Mouse (Mus musculus) c-Kit-positive CD71-negative TER-119-negative erythroid progenitor cells, embryonic 14.5 days (primary cell): ENCODE data around the gene Gm17428.
A peak's percentile ranks its signal among the peaks of the same experiment; 100 is the strongest.
"Not testable (repeated sequence)": the region's sequence is repeated elsewhere in the genome, so short reads cannot be mapped to it uniquely, and the experiment has no call there.

Experiments
- DNase-seq: peaks from one replicate; pipeline ENCODE4 v3.0.0-alpha.2; 2013; ENCODE audit warnings: low read depth

Gene Gm17428

DNA sequence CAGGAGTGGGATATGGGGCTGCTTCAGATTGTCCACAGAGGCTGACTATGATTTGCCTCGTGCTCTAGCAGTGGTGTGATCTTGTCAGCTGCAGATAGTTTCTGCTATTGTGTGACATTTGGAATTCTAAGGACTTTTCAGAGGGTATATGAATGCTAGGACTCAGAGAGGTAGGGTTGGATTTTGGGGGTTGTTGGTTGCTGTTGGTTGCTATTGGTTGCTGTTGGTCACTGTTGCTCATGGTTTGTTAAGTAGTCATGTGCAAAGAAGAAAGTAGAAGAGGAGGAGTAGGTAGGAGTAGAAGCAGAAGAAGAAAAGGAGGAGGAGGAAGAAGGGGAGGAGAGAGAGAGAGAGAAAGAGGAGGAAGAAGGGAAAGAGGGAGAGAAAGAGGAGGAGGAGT, at the start of gene Gm17428:
Gm17428 (plus strand) TSS at position 301 of the 400 bp plus-strand sequence.
- DNase-seq = no peak

DNA sequence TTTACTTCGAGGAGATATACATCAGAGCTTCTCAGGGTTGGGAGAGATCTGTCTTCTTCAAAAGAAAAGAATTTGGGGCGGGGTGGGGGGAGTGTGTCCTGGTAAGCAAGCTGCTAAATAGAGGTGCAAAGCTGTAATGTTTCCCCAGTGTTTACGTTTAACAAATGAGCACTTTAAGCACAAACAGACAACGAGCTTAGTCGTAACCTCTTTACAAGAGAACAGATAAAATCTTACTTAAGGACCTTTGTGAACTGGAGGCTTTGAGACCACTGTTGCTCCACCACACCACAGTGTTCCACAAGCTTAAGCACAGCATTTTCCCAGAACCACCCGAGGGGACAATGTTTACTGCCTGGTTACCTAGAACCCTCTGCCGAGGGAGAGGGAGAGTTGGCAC, 49.4 kb upstream of the Gm17428 start:
- no peak for DNase-seq

DNA sequence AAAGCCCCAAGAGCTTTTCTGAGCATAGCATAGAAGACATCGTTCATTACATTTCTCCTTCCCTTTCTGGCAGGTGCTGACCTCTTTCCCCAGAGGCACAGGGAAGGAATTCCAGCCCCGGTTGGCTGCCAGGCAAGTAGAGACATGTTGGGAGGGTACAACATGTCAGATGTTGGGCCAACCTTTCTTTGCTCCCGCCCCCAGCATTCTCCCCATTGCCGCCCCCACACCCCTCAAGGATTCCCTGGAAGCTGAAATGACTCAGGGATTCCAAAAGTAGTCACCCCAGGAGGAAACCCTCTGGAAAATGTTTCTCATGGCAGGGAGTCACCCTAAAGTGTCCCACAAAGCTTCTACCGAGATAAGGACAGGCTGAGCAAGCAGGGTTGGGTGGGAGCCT, 46.9 kb upstream of the Gm17428 start:
- no peak for DNase-seq

DNA sequence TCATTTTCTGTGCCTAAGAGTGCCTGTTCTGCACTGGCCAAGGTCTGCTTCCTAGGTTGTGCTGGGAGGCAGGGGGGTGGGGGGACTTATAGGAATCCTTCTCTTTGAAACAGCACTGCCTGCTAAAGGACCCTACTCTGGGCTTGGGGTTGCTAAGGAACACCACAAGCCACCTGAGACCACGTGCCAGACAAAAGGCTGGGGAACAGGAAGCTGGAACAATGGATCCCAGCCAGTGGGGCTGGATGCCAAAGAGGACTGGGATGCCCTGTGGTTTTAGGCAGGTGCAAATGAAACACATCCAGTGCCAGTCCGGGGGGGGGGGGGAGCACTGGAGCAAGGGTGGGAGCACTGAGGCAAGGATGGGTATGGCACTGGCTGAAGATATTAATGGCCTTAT, 46.3 kb upstream of the Gm17428 start:
- no peak for DNase-seq

DNA sequence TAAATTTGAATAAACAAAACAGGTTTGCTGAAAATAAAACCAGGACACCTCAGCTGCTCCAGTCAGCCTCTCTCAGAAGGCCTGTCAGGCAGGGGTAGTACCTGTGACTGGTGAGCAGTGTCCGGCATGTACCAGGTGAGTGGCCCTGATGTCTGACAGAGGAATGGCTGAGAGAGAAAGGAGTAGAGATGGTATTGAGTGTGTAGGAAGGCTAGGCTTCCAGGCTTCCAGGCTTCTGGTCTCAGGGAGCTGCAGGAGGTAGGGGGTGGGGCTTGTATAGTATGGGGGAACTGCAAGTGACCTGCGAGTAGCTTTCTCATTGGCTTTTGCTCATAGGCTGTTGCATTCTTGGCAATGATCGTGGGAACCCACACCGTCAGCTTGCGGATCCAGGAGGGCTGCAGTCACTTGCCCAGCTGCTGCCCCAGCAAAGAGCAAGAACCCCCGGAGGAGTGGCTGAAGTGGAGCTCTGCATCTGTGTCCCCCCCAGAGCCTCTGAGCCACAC, 44.0 kb upstream of the Gm17428 start, which contains the start of gene Il25:
Il25 (plus strand) TSS at position 51 of the 506 bp plus-strand sequence.
- DNase-seq = no peak

DNA sequence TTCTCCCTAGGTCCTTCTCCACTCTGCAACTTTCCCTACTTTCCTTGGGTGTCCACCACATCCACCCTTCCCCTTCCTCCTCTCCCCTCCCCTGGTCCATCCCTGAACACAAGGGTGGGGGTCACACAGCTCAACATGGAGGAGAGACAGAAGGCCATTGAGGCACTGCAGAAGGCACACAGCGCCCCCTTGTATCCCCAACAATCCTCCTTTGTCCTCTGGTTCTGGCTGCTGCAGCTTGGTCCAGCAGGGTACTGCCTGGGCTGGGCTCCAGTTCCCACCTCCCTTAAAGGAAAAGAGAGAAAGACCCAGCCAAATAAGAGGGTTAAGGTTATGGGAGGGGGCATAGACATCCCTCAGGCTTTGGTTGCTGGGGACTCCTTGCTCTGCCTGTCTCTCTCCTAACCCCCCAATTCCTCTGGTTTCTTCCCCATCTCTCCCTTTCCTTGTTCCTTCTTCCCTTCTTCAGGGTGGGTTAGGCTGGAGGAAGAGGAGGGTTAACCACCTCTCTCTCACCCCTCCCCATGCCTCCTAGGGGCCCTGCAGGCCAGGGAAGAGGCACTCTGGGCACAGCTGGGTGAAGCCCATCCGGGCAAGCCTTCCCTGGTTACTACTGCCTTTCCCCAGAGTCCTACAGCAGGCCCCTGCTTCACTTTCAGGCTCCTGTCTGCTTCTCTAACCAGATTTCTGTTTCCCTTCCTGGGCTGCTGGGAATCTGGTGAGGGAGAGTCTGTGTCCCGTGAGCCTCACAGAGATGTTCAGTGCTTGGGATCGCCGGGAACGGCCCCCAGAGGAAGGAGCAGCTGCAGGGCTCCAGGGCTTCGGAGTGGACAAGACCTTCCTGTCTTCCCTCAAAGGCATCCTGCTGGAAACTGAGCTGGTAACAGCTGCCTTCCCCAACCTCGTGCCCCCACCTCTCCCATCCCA, 40.6 kb upstream of the Gm17428 start, which contains the start of gene Cmtm5:
Cmtm5 (plus strand) TSS at position 358 of the 927 bp plus-strand sequence.
- no peak for DNase-seq

DNA sequence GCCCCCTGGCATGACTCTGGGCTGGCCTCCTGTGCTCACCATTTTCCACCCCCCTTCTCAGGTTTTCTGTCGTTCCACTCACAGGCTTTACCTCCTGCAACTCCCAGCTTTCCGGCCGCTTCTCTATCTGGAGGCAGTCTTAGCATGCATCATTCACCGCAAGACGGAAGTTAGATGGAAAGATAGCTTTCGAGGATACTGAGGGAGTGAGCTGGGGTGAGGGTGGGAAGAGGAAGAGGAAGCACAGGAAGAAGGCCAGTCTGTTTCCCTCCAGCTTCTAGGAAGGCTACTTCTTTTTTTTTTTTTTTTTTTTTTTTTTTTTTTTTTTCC, 39.9 kb upstream of the Gm17428 start:
- DNase-seq = no peak

DNA sequence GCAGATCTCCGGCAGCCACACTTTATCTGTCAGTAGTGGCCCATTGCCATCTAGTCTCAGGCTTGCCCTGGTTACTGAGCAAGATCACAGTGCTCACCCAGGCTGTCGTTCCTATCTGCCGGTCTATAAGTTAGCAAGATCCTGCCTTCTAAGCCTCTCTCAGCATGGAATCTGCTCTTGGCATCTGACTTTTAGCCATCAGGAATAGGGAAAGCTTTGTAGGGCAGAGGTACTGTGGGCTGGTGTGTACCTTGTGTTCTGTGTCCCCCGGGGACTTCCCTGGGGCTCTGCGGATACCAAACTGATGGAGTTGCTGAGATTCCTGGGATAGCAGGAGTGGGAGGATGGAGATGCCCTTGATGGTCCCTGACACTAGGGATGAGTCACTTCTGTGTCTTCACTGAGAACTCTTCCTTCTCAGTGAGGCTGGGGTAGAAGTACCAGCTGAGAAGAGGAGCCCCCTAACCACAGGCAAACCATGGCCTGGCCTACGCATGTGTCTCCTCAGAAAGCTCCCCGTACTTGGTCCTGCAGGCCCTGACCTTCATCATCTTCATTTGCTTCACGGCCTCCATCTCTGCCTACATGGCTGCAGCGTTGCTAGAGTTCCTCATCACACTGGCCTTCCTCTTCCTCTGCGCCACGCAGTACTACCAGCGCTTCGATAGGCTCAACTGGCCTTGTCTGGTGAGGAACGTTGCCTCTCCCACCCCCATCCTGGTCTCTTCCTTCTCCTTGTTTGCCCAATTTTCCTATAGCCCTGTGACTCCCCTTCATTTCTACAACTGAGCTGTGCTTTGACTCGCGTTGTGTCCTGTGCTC, 39.2 kb upstream of the Gm17428 start:
- no peak for DNase-seq

DNA sequence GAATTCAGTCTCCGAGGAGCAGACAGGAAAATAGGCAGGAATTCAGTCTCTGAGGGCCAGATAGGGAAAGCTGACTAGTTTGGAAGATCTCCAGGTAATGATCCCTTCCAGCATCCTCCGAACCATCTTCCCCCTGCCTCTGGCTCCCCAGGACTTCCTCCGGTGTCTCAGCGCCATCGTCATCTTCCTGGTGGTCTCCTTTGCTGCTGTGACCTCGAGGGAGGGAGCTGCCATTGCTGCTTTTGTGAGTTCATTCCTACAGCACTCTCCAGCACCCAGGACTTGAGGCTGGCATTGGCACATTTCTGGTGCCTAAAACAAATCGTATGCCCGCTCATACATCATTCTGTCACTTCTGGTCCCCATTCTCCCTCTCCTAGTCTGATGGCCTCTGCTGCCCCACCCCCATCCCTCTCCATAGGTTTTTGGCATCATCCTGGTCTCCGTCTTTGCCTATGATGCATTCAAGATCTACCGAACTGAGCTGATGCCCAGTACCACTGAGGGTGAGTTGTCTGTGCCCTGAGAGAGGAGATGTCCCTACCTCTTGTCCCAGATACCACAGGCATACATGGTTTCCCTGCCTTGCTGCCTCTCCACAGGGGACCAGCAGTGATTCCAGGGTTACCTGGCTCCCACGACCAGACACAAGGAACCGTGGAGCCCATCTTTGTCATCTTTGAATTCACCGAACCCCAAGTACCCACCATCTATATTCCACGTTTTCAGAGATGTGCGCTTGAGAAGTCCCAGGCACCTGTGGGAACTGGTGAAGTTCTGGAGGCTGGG, 38.1 kb upstream of the Gm17428 start:
- no peak for DNase-seq

DNA sequence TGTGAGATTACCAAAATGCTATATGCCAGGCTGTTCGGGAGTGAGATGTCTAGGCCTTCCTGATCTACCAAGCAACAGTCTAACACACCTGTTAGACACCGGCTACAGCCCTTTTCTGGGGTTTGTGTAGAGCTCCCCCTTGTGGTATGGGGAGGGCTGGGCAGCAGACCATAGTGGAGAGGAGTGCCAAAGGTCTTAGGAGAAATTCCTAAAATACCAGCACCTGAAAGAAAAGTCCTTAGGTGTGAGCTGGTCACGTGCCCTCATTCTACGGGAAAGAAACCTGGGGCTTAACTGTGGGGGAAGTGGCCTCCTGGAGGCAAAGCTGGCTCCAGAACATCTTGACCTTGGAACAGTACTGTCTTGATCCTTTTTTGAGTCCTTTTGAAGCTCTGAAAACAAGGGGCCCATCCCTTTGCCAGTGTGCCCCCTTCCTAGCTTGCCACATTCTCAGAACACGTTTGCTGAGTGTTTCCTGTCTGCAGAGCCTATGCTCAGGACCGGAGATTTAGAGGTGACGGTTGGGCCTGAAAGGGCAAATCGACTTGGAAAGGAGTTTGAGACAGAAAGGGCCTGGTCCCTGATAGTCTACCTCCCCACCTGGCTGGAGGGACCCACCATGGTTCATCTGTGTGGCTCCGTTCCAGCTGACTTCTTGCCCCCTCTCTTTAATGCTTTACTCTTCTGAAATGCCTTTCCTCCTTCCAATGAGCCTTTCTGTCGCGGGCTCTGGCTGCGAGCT, 37.1 kb upstream of the Gm17428 start:
- peak; percentile 50 for DNase-seq

DNA sequence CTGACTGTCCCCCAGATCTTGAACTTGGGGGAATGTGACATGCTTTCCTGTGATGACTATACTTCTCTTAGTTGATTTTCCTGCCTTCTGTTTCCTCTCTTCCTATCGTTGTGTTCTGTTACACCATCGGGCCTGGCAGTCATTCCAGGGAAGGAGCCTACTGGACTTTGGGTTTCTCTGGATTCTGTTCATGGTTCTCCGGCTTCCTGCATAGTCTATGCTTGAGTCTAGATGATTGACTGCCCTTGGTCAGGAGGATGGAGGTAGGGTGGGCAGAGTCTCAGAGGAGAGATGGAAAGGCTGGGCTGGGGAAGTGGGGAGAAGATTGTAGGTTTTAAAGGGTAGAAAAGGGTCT, 36.6 kb upstream of the Gm17428 start:
- no peak for DNase-seq

DNA sequence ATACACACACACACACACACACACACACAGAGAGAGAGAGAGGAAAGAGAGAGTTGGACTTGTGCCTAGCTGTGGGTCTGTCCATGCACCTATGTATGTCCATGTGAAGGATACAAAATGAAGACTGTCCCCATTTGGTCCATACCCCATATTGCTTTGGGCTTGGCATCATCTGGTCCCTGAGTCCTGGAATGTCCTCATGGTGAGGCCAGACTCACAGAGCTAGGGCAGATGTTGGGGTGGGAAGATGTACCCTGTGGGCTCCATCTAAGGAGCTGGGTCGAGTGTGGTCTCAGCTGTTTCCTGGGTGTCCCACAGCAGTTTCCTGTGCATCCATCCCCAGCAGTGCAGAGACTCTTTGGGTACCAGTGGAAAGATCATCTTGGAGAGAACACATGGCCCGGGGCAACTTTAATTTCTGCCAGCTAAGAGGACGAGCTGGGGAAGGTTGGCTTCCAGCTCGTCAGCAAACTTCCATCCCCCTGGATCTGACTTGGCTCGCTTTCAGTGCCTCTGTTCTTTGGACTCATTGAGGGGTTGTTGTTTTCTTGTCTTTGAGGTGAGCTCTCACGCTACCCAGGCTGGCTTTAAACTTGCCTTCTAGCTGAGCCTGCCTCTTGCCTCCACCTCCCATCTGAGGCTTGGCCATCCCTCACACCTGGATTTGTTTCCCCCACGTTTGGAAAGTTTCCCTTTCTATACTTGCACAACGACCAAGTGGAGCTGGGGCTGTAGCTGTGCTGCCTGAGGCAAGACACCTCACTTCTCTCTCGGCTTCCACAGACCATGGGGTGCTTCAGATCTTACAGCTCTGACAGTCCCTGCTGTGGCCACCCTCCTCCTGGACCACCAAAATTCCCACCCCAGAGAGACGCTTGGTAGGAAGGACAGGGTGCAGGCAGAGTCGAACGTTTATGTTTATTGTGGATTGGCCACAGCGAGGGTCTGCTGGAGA, 35.4 kb upstream of the Gm17428 start:
- DNase-seq = no peak

DNA sequence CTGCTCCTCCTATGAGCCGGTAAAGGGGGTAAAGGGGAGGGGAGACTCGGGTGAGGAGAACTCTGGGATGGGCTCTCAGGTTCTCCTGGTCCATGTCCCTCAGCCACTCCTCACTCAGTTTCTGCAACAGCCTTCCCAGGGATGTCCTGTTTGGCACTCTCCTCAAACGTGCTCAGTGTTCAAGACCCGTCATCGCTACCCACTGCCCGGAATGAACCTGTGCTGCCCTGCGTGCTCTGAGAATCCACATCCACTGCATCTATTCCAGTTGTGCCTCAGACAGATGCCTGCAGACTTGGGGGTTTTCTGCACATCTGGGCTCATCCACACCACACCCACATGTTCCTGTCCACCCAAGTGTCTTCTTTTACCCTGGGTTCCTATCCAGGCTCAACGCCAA, 34.3 kb upstream of the Gm17428 start:
- no peak for DNase-seq

DNA sequence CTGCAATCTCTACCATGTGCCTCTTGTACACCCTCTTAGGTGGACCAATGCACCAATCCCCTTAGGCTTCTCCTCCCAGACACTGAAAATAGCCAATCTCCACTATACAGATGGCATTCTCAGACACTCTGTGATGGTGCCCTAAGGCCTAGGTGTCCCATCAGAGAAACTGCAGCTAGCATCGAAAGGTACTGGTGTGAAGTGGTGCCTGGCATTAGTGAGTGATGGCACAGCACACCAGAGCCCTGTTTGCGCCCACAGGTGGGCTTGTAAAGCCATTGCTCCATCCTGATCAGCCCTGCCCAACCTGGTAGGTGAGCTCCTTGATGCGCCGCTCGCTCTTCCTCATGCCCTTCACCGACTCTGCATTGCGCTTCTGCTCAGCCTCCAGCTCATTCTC, 32.8 kb upstream of the Gm17428 start:
- no peak for DNase-seq

DNA sequence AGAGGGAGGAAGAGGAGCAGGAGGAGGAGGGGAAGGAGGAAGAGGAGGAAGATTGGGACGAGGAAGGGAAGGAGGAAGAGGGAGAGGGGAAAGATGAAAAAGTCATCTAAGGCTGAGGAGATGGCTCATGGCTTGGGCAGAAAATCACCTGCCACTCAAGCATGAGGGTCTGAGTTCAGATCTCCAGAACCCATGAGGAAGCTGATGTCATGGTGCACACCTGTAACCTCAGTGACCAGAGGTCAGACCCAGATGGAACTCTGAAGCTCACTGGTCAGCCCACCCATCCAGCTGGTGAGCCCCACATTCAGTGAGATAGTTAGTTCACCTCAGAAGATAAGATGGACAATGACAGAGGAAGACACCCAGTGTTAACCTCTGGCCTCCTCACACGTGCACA, 31.8 kb upstream of the Gm17428 start:
- no peak for DNase-seq

DNA sequence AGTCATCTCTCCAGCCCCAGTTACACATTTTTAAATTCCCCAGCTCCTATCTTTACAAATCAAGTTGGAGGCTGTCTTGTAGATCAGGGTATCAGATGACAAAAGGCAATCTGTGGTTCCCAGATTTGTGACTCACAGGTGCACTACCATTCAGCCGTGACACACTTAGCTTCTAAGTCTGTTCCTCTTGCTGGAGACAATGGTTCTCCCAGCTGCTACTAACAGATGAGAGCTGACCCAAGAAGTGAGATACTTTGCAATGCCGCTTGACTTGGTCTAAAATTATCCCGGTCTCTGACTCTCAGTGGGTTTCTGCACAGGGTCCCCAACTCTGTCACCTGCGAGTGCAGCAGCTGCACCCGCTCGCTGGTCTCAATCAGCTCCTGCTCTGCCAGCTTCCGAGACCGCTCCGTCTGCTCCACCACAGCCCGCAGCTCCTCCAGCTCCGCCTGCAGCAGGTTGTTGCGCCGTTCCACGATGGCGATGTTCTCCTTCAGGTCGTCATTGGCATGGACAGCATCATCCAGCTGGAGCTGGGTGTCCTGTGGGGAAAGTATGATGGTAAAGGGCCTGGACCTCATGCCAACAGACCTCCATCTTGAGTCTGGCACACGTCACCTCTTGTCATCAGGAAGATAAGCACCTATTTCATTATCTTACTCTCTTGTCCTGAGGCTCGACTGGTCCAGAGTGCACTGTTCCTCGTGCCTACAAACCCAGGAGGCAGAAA, 30.6 kb upstream of the Gm17428 start:
- no peak for DNase-seq

DNA sequence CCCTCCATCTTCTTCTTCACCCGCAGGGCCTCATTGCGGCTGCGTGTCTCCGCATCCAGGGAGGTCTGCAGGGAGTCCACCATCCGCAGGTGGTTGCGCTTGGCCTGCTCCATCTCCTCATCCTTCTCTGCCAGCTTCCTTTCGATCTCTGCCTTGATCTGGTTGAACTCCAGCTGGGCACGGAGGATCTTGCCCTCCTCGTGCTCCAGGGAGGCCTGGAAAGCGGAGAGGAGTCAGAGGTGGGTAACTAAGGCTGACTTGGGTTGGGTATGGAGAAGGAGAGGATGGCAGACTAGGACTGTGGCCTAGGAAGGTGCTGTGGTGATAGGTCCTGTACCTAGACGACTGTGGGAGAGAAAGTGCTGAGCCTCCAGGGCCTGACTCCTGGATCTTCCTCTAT, 29.7 kb upstream of the Gm17428 start:
- not testable (repeated sequence) for DNase-seq

DNA sequence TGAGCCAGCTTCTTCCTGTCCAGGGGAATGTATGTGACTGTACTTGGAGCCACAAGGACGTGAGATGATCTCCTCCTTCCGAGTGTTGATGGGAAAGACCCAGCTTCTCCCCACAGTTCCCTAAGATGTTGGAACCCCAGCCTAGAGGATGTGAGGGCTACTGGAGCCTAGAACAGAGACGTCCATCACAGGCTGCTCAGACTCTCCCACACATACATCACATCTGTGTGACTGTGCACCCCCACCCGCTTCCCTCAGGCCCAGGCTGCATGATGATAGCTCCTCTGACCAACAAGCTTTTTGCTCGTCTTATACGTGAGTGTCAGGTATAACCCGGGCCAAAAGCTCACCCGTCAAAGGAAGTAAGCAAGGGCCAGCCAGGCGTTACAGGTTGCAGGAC, 28.0 kb upstream of the Gm17428 start:
- DNase-seq = no peak

DNA sequence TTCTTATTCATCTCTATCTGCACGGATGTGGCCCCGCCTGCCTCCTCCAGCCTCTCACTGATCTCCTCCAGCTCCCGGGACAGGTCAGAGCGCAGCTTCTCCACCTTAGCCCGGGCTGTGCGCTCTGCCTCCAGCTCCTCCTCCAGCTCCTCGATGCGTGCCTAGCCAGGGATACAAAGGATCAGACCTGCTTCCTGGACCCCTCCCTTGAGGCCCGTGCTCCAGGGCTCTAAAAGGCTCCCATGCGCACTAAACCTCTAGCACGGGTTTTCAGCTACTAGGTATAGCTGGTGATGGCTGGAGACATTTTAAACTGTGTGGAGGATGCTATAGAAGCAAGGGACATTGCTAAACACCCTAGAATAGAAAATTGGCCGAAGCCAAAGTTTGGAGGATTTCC, 26.2 kb upstream of the Gm17428 start:
- DNase-seq = no peak

DNA sequence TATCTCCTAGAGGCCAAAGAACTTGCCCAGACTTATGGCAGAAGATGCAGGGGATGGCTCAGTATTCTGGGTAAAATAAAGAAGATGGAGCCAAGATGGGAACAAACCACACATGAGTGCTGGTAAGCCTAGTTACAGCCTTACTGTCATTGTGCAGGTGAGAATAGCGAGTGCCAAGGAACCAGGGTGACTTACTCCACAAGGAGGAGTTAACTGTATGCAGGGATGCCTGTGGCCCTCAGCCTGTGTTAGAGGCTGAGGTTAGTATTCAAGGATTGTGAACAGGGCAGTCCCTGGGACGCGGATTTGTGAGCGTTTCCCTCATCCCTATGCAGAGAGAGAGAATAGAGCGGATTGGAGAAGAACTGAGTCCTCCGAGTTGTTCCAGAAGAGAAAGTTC, 25.1 kb upstream of the Gm17428 start:
- no peak for DNase-seq
